Mouse (Mus musculus) midbrain, embryonic 12.5 days (tissue): ENCODE results near the gene Atat1. TPM values are rescaled to one million over a fixed set of nuclear protein-coding genes. Genes with fewer than 3 reads are reported as not detected.
"Not testable (repeated sequence)": the region's sequence is repeated elsewhere in the genome, so short reads cannot be mapped to it uniquely, and the experiment has no call there.

Experiments
- ATAC-seq: fragments of 200-750 bp; cut with Nextera tagmentation; 2 replicates; pipeline ENCODE4 v1.8.0; 2017; ENCODE audit warnings: low read depth, moderate TSS enrichment, moderate library complexity; ENCODE audit not compliant: low FRiP score
- H3K27ac ChIP-seq: fragments of 300-500 bp; sonication (generic); replicated peaks from 2 replicates; pipeline ENCODE4 v1.5.1; 2016; ENCODE audit warnings: mild to moderate bottlenecking
- H3K27me3 ChIP-seq: fragments of 300-500 bp; sonication (generic); 2 replicates; pipeline ENCODE4 v1.6.1; 2016; ENCODE audit warnings: mild to moderate bottlenecking
- H3K36me3 ChIP-seq: fragments of 300-500 bp; sonication (generic); 2 replicates; pipeline ENCODE4 v1.6.1; 2016
- H3K4me1 ChIP-seq: fragments of 300-500 bp; sonication (generic); 2 replicates; pipeline ENCODE4 v1.6.1; 2016
- H3K4me2 ChIP-seq: fragments of 300-500 bp; sonication (generic); replicated peaks from 2 replicates; pipeline ENCODE4 v1.6.1; 2016; ENCODE audit warnings: mild to moderate bottlenecking, moderate library complexity
- H3K4me3 ChIP-seq: fragments of 300-500 bp; sonication (generic); 2 replicates; pipeline ENCODE4 v1.5.1; 2016; ENCODE audit warnings: mild to moderate bottlenecking
- H3K9ac ChIP-seq: fragments of 300-500 bp; sonication (generic); replicated peaks from 2 replicates; pipeline ENCODE4 v1.6.1; 2016; ENCODE audit warnings: mild to moderate bottlenecking, moderate library complexity
- H3K9me3 ChIP-seq: fragments of 300-500 bp; sonication (generic); 2 replicates; pipeline ENCODE4 v1.6.1; 2016; ENCODE audit warnings: mild to moderate bottlenecking
- WGBS: fragments of 180-500 bp; shearing (Covaris S2); methylation state at CpG from one replicate; pipeline ENCODE4 v1.1.7; 2016; 5-methylcytosine and 5-hydroxymethylcytosine counted together
- polyA plus RNA-seq: library from polyadenylated mRNA; unstranded; fragments of >200 nt; fragmentation: Nextera tagmentation; extraction: Ambion mirVana; gene quantifications from 2 replicates; pipeline ENCODE4 v1.2.1, GENCODE M21; 2016

Atat1 gene
- polyA plus RNA-seq: 279 and 282 TPM in 2 replicates

DNA sequence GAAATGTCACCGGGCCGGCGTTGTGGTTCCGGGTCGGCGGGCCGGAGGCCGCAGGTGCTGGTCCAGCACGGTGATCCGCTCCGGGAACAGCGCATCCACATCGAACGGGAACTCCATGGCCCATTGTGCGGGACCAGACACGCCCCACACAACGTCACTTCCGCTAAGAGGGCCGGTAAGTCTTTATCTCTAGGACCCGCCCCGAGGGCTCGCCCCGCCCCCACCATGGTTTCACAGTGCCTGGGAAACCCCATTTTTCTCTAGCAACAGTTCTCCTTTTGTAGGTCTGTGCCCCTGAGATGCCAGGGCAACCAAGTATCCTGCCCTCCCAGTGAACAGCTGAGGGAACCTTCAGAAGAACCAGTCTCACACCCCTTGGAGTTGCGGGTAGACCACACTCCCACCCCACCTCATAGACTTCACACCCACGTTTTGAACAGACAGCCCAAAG lies at the start of gene Atat1:
Atat1 (minus strand) TSS at position 157 of the 451 bp plus-strand sequence.
- Histone ChIP-seq H3K4me3 (peak within 1 kb of the TSS; percentile 78), H3K9me3 (no peaks in the 10 kb centered on the region), H3K27ac (peak within 1 kb of the TSS; percentile 80), H3K4me2 (peak within 1 kb of the TSS; percentile 78), H3K36me3 (peaks cover 68% of the 10 kb centered on the region), H3K9ac (peak within 1 kb of the TSS; percentile 85), H3K4me1 (peaks cover 19% of the 10 kb centered on the region), H3K27me3 (no peaks in the 10 kb centered on the region)
- ATAC-seq: peak; percentile 95
- WGBS: 3% methylated on average over 25 of the region's 25 CpGs

DNA sequence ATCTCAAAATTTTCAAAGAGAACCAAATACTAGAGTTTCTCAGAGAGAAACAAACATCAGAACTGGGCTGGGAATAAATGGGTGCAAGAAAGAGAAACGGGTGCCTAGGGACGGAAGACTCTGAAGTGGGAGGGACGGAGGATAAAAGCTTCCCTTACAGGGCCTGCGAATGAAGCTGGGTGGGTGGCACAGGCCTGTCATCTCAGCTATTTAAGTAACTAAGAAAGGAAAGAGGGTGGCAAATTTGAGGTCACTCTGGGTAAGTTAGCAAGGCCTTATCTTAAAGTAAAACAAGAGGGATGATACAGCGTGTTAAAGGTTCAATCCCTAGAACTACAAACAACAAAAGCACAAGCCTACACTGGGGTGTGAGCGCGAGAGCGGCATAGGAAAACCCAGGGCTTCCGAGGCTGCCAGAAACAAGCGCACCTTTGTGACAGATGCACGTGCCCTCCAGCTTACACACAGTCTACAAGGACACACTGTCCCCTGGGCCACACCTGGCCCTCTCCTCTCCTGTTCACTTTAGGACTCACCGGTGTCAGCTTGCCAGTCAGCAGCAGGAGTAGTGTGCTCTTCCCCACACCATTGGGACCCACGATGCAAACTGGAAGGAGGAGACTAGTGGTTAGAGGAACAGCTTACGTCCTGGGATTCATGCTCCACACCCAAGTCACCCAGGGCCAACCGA lies 48.8 kb upstream of the Atat1 start:
- Histone ChIP-seq H3K9ac (no peak overlapping the region), H3K9me3 (no peaks in the 10 kb centered on the region), H3K36me3 (peaks cover 90% of the 10 kb centered on the region), H3K4me2 (no peak overlapping the region), H3K4me1 (no peaks in the 10 kb centered on the region), H3K27me3 (no peaks in the 10 kb centered on the region), H3K4me3 (no peak overlapping the region), H3K27ac (no peak overlapping the region)
- no peak for ATAC-seq
- WGBS: 94% methylated on average over 15 of the region's 15 CpGs

DNA sequence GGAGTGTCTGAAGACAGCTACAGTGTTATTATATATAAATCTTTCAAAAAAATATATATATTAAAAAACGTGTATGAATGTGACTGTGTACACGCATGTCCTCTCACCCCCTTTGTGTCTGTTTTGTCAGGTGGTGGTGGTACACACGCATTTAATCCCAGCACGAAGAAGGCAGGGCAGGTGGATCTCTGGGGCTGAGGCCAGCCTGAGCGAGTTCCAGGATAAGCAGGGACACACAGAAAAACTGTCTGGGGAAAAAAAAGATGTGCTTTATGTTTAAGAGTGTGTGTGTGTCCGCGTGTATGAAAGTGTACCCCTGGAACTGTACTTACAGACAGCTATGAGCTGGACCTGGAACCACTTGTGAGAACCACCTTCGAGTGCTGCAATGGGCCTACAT lies 44.8 kb upstream of the Atat1 start:
- WGBS: 84% methylated on average over 8 of the region's 8 CpGs
- no peaks in the 10 kb centered on the region for H3K4me1 ChIP-seq

DNA sequence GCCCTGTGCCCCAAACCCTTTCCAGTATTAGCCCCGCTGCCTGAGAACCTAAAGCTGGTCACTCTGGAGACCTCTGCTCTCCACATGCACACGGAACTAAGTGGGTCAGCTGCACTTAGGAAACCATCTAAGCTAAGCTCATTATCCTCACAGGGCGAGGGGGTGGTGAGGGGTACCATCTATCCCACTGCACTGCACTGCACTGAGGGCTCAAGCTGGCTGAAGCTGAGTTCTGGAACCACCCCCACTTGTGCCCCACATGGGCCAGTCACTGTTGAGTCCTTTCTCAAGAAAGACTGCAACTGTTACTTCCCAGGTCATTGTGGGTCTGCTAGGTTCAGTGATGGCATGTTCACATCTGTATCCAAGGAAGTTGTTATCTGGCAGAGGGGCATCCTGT lies 42.7 kb upstream of the Atat1 start:
- not testable (repeated sequence) for H3K4me1 ChIP-seq
- WGBS: 93% methylated on average over 3 of the region's 3 CpGs

More for the DNA sequence above, 44.8 kb upstream of the Atat1 start:
- H3K27ac ChIP-seq: no peak overlapping the region
- ATAC-seq: no peak
- no peak overlapping the region for H3K4me2 ChIP-seq
- H3K36me3 ChIP-seq: peaks cover 50% of the 10 kb centered on the region
- no peak overlapping the region for H3K9ac ChIP-seq
- H3K27me3 ChIP-seq: no peaks in the 10 kb centered on the region
- H3K4me3 ChIP-seq: no peak overlapping the region
- no peaks in the 10 kb centered on the region for H3K9me3 ChIP-seq

DNA sequence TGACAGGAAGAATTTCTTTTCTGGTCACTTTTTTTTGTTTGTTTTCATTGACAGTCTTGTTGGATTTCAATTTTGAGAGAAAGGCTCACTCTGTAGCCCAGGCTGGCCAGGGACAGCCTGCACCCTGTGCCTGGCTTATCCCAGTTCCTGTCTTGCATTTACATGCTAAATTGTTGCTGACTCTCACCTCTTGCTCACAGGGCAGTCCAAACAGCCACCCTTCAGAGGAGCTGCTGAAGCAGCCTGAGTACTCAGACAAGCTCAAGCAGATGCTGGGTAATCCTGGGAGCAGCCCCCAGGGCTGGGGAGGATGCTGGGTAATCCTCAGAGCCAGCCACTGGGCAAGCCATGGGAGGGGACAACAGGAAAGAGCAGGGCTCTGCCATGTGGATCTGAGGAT lies 41.1 kb upstream of the Atat1 start:
- H3K36me3 ChIP-seq: peaks cover 13% of the 10 kb centered on the region
- H3K4me3 ChIP-seq, ATAC-seq, H3K9ac ChIP-seq, H3K27me3 ChIP-seq, H3K4me2 ChIP-seq, H3K9me3 ChIP-seq, H3K27ac ChIP-seq, H3K4me1 ChIP-seq: not testable (repeated sequence)

More for the DNA sequence above, 42.7 kb upstream of the Atat1 start:
- H3K9ac ChIP-seq, ATAC-seq, H3K27ac ChIP-seq, H3K4me3 ChIP-seq, H3K9me3 ChIP-seq, H3K27me3 ChIP-seq, H3K4me2 ChIP-seq: not testable (repeated sequence)
- peaks cover 29% of the 10 kb centered on the region for H3K36me3 ChIP-seq

DNA sequence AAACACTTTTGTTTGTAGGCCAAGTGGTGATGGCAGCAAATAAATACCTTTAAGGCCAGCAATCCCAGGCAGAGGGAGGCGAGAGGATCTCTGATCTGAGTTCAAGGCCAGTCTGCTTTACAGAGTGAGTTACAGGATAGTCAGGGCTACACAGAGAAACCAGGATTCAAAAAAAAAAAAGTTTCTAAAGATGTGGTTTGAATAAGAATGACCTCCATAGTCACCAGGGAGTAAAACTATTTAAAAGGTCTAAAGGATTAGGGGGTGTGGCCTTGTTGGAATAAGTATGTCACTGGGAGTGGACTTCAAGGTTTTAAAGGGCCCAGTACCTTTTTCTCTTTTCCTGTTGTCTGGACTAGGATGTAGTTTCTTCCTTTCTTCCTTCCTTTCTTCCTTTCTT lies 30.1 kb upstream of the Atat1 start:
- H3K4me1 ChIP-seq: no peaks in the 10 kb centered on the region
- no peaks in the 10 kb centered on the region for H3K36me3 ChIP-seq
- no peaks in the 10 kb centered on the region for H3K9me3 ChIP-seq
- 44% methylated on average over 1 of the region's 1 CpGs for WGBS
- H3K4me2 ChIP-seq: no peak overlapping the region
- no peak overlapping the region for H3K4me3 ChIP-seq
- no peaks in the 10 kb centered on the region for H3K27me3 ChIP-seq
- H3K9ac ChIP-seq: no peak overlapping the region
- ATAC-seq: no peak
- H3K27ac ChIP-seq: no peak overlapping the region

DNA sequence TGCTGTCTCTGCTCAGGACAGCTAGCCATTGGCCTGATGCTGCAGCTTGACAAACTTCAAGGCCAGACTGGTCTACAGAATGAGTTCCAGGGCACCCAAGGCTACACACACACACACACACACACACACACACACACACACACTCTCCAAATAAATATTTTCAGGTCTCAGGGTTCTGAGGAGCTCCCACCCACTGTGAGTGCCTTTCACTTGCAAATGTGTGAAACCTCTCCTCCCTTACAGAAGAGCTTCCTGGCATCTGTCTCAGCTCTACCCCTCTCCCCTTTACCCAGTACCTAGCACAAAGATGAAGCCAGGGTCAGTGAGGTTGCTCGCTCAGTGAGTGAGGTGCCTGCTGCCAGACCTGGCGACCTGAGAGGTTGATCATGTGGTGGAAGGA lies 29.2 kb upstream of the Atat1 start:
- 51% methylated on average over 2 of the region's 2 CpGs for WGBS
- no peaks in the 10 kb centered on the region for H3K9me3 ChIP-seq
- no peak for ATAC-seq
- H3K27ac ChIP-seq: no peak overlapping the region
- H3K27me3 ChIP-seq: no peaks in the 10 kb centered on the region
- no peaks in the 10 kb centered on the region for H3K4me1 ChIP-seq
- no peak overlapping the region for H3K4me3 ChIP-seq
- H3K36me3 ChIP-seq: no peaks in the 10 kb centered on the region
- H3K9ac ChIP-seq: no peak overlapping the region
- no peak overlapping the region for H3K4me2 ChIP-seq

DNA sequence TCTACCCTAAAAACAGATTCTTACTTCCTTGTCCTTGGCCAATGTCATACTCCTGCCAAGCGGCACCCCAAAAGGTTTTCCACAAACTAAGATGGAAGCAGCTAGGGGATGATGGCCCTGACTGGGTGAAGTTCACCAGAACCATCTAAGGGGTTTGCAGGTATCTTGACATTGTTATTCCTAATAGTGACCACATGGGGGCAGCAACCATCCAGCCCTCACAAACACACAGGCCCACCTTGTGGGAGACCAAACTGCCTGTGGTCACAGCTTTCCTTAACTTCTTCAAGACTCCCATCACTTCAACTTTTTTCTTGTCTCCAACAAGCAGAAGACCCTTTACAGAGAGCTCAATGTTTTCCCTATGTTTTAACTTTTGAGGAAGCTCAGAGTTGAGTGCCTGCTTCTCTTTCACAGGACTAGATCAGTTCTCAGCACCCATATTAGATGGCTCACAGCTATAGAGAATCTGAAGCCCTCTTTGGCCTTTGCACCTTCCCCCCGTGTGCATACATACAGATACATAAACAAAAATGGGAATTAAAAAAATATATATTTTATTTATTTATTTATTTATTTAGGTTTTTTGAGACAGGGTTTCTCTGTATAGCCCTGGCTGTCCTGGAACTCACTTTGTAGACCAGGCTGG lies 27.9 kb upstream of the Atat1 start:
- H3K9me3 ChIP-seq: no peaks in the 10 kb centered on the region
- peak; percentile 54; the same call in 1 of the 2 replicates for ATAC-seq
- no peak overlapping the region for H3K9ac ChIP-seq
- no peak overlapping the region for H3K4me3 ChIP-seq
- no peaks in the 10 kb centered on the region for H3K36me3 ChIP-seq
- H3K27ac ChIP-seq: no peak overlapping the region
- WGBS: 40% methylated on average over 2 of the region's 2 CpGs
- H3K4me1 ChIP-seq: no peaks in the 10 kb centered on the region
- no peak overlapping the region for H3K4me2 ChIP-seq
- H3K27me3 ChIP-seq: no peaks in the 10 kb centered on the region

DNA sequence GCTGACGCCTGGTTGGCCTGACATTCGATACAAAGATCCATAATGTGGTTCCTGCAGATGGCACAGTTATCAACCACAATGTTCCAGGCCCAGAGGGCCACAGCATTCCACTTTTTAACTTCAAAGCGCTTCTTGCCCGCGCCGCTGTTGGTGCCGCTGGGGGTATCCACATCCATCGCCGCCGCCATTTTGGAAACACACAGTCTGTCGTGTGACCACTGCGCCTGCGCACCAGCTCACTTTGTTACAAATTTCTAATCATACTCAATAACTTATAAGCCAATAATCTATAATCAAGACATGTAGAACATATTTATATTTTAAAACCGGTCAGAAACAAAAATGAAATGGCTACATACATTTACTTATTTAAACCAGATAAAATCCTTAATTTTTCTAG lies 25.9 kb upstream of the Atat1 start:
- not testable (repeated sequence) for H3K4me3 ChIP-seq, H3K36me3 ChIP-seq, H3K4me2 ChIP-seq, H3K27ac ChIP-seq, H3K27me3 ChIP-seq, H3K9me3 ChIP-seq, H3K9ac ChIP-seq, H3K4me1 ChIP-seq, ATAC-seq
- 90% methylated on average over 14 of the region's 14 CpGs for WGBS

DNA sequence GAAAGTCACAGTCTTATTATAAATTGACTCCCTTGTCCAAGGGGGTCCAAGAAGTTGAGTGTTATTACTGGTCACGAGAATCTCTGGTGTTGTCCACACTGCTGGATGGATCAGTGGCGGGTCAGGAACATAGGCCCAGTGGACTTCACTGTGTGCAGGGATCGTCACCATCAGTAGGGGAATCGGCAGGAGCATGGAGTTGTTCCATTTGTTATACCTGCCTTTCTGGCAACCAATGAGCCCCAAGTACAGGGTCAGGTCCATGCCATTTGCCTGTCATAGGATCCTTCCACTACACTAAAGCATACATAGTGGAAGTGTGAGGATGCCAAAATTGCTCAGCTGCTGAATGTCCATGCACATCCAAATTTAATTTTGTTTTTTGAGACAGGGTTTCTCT lies 22.7 kb upstream of the Atat1 start:
- Histone ChIP-seq H3K27me3 (no peaks in the 10 kb centered on the region), H3K4me2 (no peak overlapping the region), H3K9ac (no peak overlapping the region), H3K36me3 (peaks cover 36% of the 10 kb centered on the region), H3K9me3 (no peaks in the 10 kb centered on the region), H3K4me3 (no peak overlapping the region), H3K4me1 (no peaks in the 10 kb centered on the region), H3K27ac (no peak overlapping the region)
- WGBS: 96% methylated on average over 4 of the region's 4 CpGs
- no peak for ATAC-seq

DNA sequence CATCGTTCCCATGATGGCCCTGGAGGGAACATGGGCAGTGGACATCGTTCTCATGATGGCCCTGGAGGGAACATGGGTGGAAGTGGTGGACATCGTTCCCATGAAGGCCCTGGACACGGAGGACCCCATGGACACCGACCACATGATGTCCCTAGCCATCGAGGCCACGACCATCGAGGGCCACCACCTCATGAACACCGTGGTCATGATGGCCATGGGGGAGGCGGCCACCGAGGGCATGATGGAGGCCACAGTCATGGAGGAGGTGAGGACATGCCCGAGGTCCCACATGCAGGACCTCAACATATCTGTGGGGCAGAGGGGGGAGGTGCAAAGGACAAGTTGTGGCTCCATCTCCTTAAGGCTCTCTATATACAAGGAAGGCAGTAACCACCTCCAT lies 20.8 kb upstream of the Atat1 start:
- 93% methylated on average over 12 of the region's 12 CpGs for WGBS
- no peaks in the 10 kb centered on the region for H3K9me3 ChIP-seq
- no peak overlapping the region for H3K27ac ChIP-seq

DNA sequence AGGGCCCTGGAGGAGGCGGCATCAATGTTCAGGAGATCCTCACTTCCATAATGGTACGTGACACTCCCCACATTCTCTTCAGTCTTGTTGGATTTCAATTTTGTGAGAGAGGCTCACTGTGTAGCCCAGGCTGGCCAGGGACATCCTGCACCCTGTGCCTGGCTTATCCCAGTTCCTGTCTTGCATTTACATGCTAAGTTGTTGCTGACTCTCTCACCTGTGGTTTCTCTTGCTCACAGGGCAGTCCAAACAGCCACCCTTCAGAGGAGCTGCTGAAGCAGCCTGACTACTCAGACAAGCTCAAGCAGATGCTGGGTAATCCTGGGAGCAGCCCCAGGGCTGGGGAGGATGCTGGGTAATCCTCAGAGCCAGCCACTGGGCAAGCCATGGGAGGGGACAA lies 19.7 kb upstream of the Atat1 start:
- peaks cover 64% of the 10 kb centered on the region for H3K36me3 ChIP-seq
- 98% methylated on average over 2 of the region's 2 CpGs for WGBS
- H3K9ac ChIP-seq: no peak overlapping the region
- no peaks in the 10 kb centered on the region for H3K4me1 ChIP-seq
- ATAC-seq: no peak
- no peaks in the 10 kb centered on the region for H3K9me3 ChIP-seq
- no peak overlapping the region for H3K27ac ChIP-seq
- no peak overlapping the region for H3K4me3 ChIP-seq
- no peak overlapping the region for H3K4me2 ChIP-seq
- H3K27me3 ChIP-seq: no peaks in the 10 kb centered on the region

More for the DNA sequence above, 20.8 kb upstream of the Atat1 start:
- no peak for ATAC-seq
- Histone ChIP-seq H3K36me3 (peaks cover 54% of the 10 kb centered on the region), H3K4me3 (no peak overlapping the region), H3K4me1 (no peaks in the 10 kb centered on the region), H3K27me3 (no peaks in the 10 kb centered on the region), H3K4me2 (no peak overlapping the region), H3K9ac (no peak overlapping the region)
